Mouse (Mus musculus) spleen, adult 2 months (tissue): ENCODE measurements around the gene Agbl4.

Experiments
- CTCF ChIP-seq: fragments of 200-500 bp; IDR thresholded peaks from 2 replicates; pipeline ENCODE4 v1.5.1; 2011; ENCODE audit warnings: mild to moderate bottlenecking, inconsistent platforms; ENCODE audit not compliant: insufficient read depth, insufficient read length, insufficient replicate concordance; ENCODE audit errors: extremely low read depth
- POLR2A ChIP-seq: fragments of 200-500 bp; IDR thresholded peaks from 2 replicates; pipeline ENCODE4 v1.6.1; 2011; ENCODE audit warnings: low read depth, low read length, inconsistent platforms

DNA sequence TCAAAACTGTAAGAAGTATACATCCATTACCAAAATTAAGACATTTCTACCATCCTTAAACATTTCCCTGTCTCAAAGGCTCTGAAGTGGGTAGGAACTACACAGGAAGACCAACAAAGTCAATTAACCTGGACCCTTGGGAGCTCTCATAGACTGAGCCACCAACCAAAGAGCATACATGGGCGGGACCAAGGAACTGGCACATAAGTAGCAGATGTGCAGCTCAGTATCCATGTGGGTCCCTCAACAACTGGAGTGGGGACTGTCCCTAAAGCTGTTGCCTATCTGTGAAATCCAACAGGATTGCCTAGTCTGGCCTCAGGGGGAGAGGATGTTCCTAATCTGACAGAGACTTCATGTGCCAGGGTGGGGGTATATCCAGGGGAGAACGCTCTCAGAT is 265.5 kb downstream of the Agbl4 start:
- TF ChIP-seq CTCF, result no peak
- TF ChIP-seq POLR2A, result no peak
